Mouse (Mus musculus): ENCODE measurements around the gene Kcne4. TPM values are rescaled to one million over a fixed set of nuclear protein-coding genes. Genes with fewer than 3 reads are reported as not detected.

The Kcne4 gene
- 2.1 TPM for polyA plus RNA-seq (2014; fragmentation: Illumina TruSeq; extraction: RNeasy Lipid Tissue Mini Kit (QIAGEN cat#74804); ENCODE audit: low replicate concordance)

DNA sequence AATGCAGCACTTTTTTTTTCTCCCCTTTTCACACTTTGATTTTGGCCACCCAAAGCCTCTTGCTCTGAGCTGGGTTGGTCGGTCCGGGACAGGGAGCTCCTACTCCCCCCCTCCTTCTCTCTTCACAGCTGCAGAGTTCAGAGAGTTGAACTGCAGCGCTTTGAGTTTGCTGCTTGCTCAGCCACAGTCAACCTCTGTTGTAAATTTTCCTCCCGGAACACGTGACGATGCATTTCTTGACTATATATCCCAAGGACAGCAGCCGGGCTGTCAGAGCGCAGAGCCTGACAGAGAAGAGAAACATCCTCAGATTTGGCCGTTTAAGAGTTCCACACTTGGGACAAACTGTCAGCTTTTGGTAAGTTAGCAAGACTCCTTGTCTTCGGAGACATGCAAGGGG, at the start of gene Kcne4:
Kcne4 (plus strand) TSS at position 120 of the 400 bp plus-strand sequence.

Other genes starting within 250 kb of the Kcne4 start
- gene Acsl3, start 158.9 kb upstream of the Kcne4 start, polyA plus RNA-seq (2014; fragmentation: Illumina TruSeq; extraction: RNeasy Lipid Tissue Mini Kit (QIAGEN cat#74804); ENCODE audit: low replicate concordance), result 131 TPM
- gene Utp14b, start 158.7 kb upstream of the Kcne4 start, polyA plus RNA-seq (2014; fragmentation: Illumina TruSeq; extraction: RNeasy Lipid Tissue Mini Kit (QIAGEN cat#74804); ENCODE audit: low replicate concordance), result 8.1 TPM